Mouse (Mus musculus) small intestine, adult 2 months (tissue): Measurements from ENCODE around the gene Cygb.

Experiments
- CTCF ChIP-seq: fragments of 200-500 bp; IDR thresholded peaks from 2 replicates; pipeline ENCODE4 v1.5.1; 2012; ENCODE audit warnings: low read depth, mild to moderate bottlenecking, control low read depth, inconsistent platforms, low read length, moderate library complexity, mixed read lengths; ENCODE audit not compliant: insufficient replicate concordance, insufficient read length; ENCODE audit errors: extremely low read depth
- POLR2A ChIP-seq: fragments of 200-500 bp; IDR thresholded peaks from 2 replicates; pipeline ENCODE4 v1.6.1; 2012; ENCODE audit warnings: low read depth, mild to moderate bottlenecking, control low read depth, inconsistent platforms, low read length, moderate library complexity

- no peak for TF ChIP-seq POLR2A
- TF ChIP-seq CTCF = no peak
Observed at GRCm38 (mm10) chr11:116645446-116646110, 8.5 kb downstream of the Cygb start.
